Comparison of ENCODE assay signal across 8 mouse cellular contexts in the genomic region with DNA sequence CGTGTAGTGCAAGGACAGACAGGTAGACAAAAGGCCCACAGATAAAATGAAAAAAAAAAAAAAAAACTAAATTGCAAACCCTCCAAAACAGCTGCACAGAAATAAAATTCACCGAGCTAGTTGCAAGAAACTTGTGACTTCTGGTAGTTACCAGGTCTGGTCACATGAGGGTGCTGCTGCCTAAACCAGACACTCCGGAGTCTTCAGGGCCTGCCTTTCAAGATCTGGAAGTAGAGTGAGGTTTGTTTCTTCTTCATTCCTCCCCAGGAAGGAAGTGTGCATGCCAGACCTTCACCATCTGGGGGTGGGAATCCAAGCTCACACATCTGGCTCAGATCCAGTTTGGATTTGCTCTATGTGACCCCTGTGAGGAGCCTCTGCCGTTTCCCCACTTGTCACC. TPM values are rescaled to one million over a fixed set of nuclear protein-coding genes. Genes with fewer than 3 reads are reported as not detected.
A peak's percentile ranks its signal among the peaks of the same experiment; 100 is the strongest.
DNase-seq lines count a peak whose midpoint lies in the region; ATAC-seq and TF ChIP-seq lines count a peak whose summit lies in the region.

No protein-coding gene starts in this region.

- H3K36me3 ChIP-seq in lung, embryonic 14.5 days (ENCODE audit: insufficient read depth) = peaks cover 21% of the 10 kb centered on the region

- H3K27me3 ChIP-seq in lung, embryonic 14.5 days (ENCODE audit: insufficient read depth, low read length) = no peaks in the 10 kb centered on the region

- no peak for ATAC-seq in lung, embryonic 14.5 days (ENCODE audit: insufficient read depth)

- no peak overlapping the region for H3K27ac ChIP-seq in lung, embryonic 14.5 days (ENCODE audit: low read depth)
- H3K27ac ChIP-seq in embryonic fibroblast, embryonic 13.5 days (ENCODE audit: insufficient read depth, low read length) = no peak overlapping the region

- no peaks in the 10 kb centered on the region for H3K4me1 ChIP-seq in lung, embryonic 14.5 days (ENCODE audit: insufficient read depth)
- no peaks in the 10 kb centered on the region for H3K4me1 ChIP-seq in embryonic fibroblast, embryonic 13.5 days (ENCODE audit: control insufficient read depth, insufficient read depth, low read length)

- H3K4me3 ChIP-seq in lung, embryonic 14.5 days (ENCODE audit: low read depth, low read length) = no peak overlapping the region
- no peak overlapping the region for H3K4me3 ChIP-seq in embryonic fibroblast, embryonic 13.5 days (ENCODE audit: insufficient read depth, low read length)

- no peak for TF ChIP-seq POLR2A in embryonic fibroblast, embryonic 13.5 days (IDR thresholded peaks at IDR 0.05; ENCODE audit: low read depth, low read length)

- DNase-seq in gastrocnemius, postnatal 10 days = peak; percentile 69
- no peak for DNase-seq in gastrocnemius, postnatal 25 days
- peak; percentile 81 for DNase-seq in lung, embryonic 14.5 days
- DNase-seq in lung, postnatal 25 days (ENCODE audit: low spot score) = no peak
- DNase-seq in NIH3T3 (ENCODE audit: low read depth) = peak; percentile 72
- peak; percentile 35 to 74 for DNase-seq in lung, postnatal 4 days
- DNase-seq in thymus, postnatal 25 days = peak; percentile 54

- 8% methylated on average over 4 of the region's 4 CpGs for WGBS in lung, embryonic 14.5 days

- no peak overlapping the region for H3K9ac ChIP-seq in lung, embryonic 14.5 days

- no peaks in the 10 kb centered on the region for H3K9me3 ChIP-seq in lung, embryonic 14.5 days (ENCODE audit: low read depth, low read length)

- H3K4me2 ChIP-seq in lung, embryonic 14.5 days = no peak overlapping the region

- TF ChIP-seq CTCF in lung, embryonic 14.5 days (IDR thresholded peaks at IDR 0.05; ENCODE audit: low read depth) = peak; percentile 72
- peak; percentile 25; the same call in 1 of the 2 replicates for TF ChIP-seq CTCF in embryonic fibroblast, embryonic 13.5 days (IDR thresholded peaks at IDR 0.05; ENCODE audit: borderline replicate concordance, insufficient read depth, low read length)

RNA-seq across cellular contexts. Expression of gene Sdc3, which starts 7.6 kb away (rescaled TPM):
- total RNA-seq in gastrocnemius, postnatal 10 days (2021) = 10 to 100 TPM; 27.5 to 38.6 TPM
- 10 to 100 TPM; 12.6 to 14.4 TPM for total RNA-seq in gastrocnemius, postnatal 25 days (2021)
- 19.1 and 20.3 TPM in 2 replicates for polyA plus RNA-seq in lung, embryonic 14.5 days (2014; fragmentation: Nextera tagmentation; extraction: Ambion mirVana)
- 96.4 and 135 TPM in 2 replicates for polyA plus RNA-seq in embryonic fibroblast, embryonic 13.5 days (2011; ENCODE audit: insufficient read length, low read depth, missing spikeins)

Comparison
In these comparisons a context has a peak if more than half of its experiments do, and no peak if none do; other contexts are left out.
1. DNase-seq: peak in gastrocnemius, postnatal 10 days (single experiment), lung, embryonic 14.5 days (single experiment), NIH3T3 (single experiment), lung, postnatal 4 days (2 of 2) and thymus, postnatal 25 days (single experiment); none in gastrocnemius, postnatal 25 days (single experiment) and lung, postnatal 25 days (single experiment).